Comparison of ENCODE assay signal across 20 mouse cellular contexts in genomic region chr11:120361295-120361694, GRCm38 (mm10). TPM values are rescaled to one million over a fixed set of nuclear protein-coding genes. Genes with fewer than 3 reads are reported as not detected.
DNase-seq lines count a peak whose midpoint lies in the region; ATAC-seq lines count a peak whose summit lies in the region.
"Had no signal": no experiment of that assay in that cellular context is flagged by ENCODE, and none has a peak within 500 bp of the region (broad histone marks: within the 10 kb centered on the region; RNA-seq: fewer than 3 reads in every experiment).

Gene Fscn2, plus strand, starts transcription at chr11:120361534.

- no peak for ATAC-seq in kidney, embryonic 15.5 days (replicated peaks; ENCODE audit: low FRiP score)
- ATAC-seq in midbrain, embryonic 13.5 days, result no peak
- no peak for ATAC-seq in midbrain, embryonic 15.5 days (replicated peaks)
- no peak for ATAC-seq in limb, embryonic 13.5 days (ENCODE audit: low FRiP score, low read depth)
- no peak for ATAC-seq in erythroid progenitor cell, adult 5-6 weeks (replicated peaks; ENCODE audit: low FRiP score, poor library complexity, severe bottlenecking)

- H3K4me2 ChIP-seq in kidney, embryonic 15.5 days, result no peak within 1 kb of the TSS
- no peak within 1 kb of the TSS for H3K4me2 ChIP-seq in midbrain, embryonic 13.5 days (replicated peaks)
- H3K4me2 ChIP-seq in midbrain, embryonic 15.5 days, result no peak within 1 kb of the TSS
- H3K4me2 ChIP-seq in limb, embryonic 13.5 days (replicated peaks), result no peak within 1 kb of the TSS
- H3K4me2 ChIP-seq: heart, embryonic 15.5 days; hindbrain, embryonic 15.5 days; neural tube, embryonic 12.5 days; stomach, embryonic 15.5 days had no signal

- peak within 1 kb of the TSS; percentile 68 for H3K27ac ChIP-seq in kidney, embryonic 15.5 days
- H3K27ac ChIP-seq in midbrain, embryonic 13.5 days, result no peak within 1 kb of the TSS
- no peak within 1 kb of the TSS for H3K27ac ChIP-seq in midbrain, embryonic 15.5 days
- no peak within 1 kb of the TSS for H3K27ac ChIP-seq in limb, embryonic 13.5 days
- H3K27ac ChIP-seq: heart, embryonic 15.5 days; hindbrain, embryonic 15.5 days; neural tube, embryonic 12.5 days; stomach, embryonic 15.5 days had no signal

- 42% methylated on average over 10 of the region's 10 CpGs for WGBS in kidney, embryonic 15.5 days
- 55% methylated on average over 10 of the region's 10 CpGs for WGBS in midbrain, embryonic 13.5 days
- 58% methylated on average over 10 of the region's 10 CpGs for WGBS in midbrain, embryonic 15.5 days
- 68% methylated on average over 10 of the region's 10 CpGs for WGBS in limb, embryonic 13.5 days

- no peaks in the 10 kb centered on the region for H3K9me3 ChIP-seq in kidney, embryonic 15.5 days (replicated peaks)
- H3K9me3 ChIP-seq in midbrain, embryonic 13.5 days, result no peaks in the 10 kb centered on the region
- H3K9me3 ChIP-seq in midbrain, embryonic 15.5 days, result no peaks in the 10 kb centered on the region
- no peaks in the 10 kb centered on the region for H3K9me3 ChIP-seq in limb, embryonic 13.5 days
- H3K9me3 ChIP-seq: heart, embryonic 15.5 days; hindbrain, embryonic 15.5 days; neural tube, embryonic 12.5 days; stomach, embryonic 15.5 days had no signal

- 0 out of 2 replicates have a peak within 1 kb of the TSS, but pooled peaks have one; percentile 7 for H3K9ac ChIP-seq in kidney, embryonic 15.5 days
- 0 out of 2 replicates have a peak within 1 kb of the TSS, but pooled peaks have one; percentile 36 for H3K9ac ChIP-seq in midbrain, embryonic 13.5 days (replicated peaks)
- H3K9ac ChIP-seq in midbrain, embryonic 15.5 days, result no peak within 1 kb of the TSS
- peak within 1 kb of the TSS; percentile 43; the same call in 1 of the 2 replicates for H3K9ac ChIP-seq in limb, embryonic 13.5 days
- H3K9ac ChIP-seq: hindbrain, embryonic 15.5 days; stomach, embryonic 15.5 days had no signal

- H3K36me3 ChIP-seq in kidney, embryonic 15.5 days, result no peaks in the 10 kb centered on the region
- no peaks in the 10 kb centered on the region for H3K36me3 ChIP-seq in midbrain, embryonic 13.5 days
- no peaks in the 10 kb centered on the region for H3K36me3 ChIP-seq in midbrain, embryonic 15.5 days (replicated peaks)
- H3K36me3 ChIP-seq in limb, embryonic 13.5 days, result no peaks in the 10 kb centered on the region
- H3K36me3 ChIP-seq: heart, embryonic 15.5 days; hindbrain, embryonic 15.5 days; neural tube, embryonic 12.5 days; stomach, embryonic 15.5 days had no signal

- H3K4me1 ChIP-seq in kidney, embryonic 15.5 days, result peaks cover 60% of the 10 kb centered on the region
- peaks cover 52% of the 10 kb centered on the region for H3K4me1 ChIP-seq in midbrain, embryonic 13.5 days (replicated peaks)
- H3K4me1 ChIP-seq in midbrain, embryonic 15.5 days, result peaks cover 35% of the 10 kb centered on the region
- peaks cover 58% of the 10 kb centered on the region for H3K4me1 ChIP-seq in limb, embryonic 13.5 days

- DNase-seq in gastrocnemius, postnatal 25 days, result peak; percentile 7
- DNase-seq in gastrocnemius, postnatal 10 days, result no peak
- DNase-seq in kidney, adult 18-20 months, result no peak
- DNase-seq: cerebellum, postnatal 14 days; kidney, adult 11 months; layer of hippocampus, adult 9-11 months; lung, adult 2 months; right cerebral cortex, postnatal 14 days had no signal

- no peaks in the 10 kb centered on the region for H3K27me3 ChIP-seq in kidney, embryonic 15.5 days
- H3K27me3 ChIP-seq in midbrain, embryonic 13.5 days, result no peaks in the 10 kb centered on the region
- no peaks in the 10 kb centered on the region for H3K27me3 ChIP-seq in midbrain, embryonic 15.5 days (replicated peaks)
- H3K27me3 ChIP-seq in limb, embryonic 13.5 days, result no peaks in the 10 kb centered on the region
- H3K27me3 ChIP-seq: heart, embryonic 15.5 days; hindbrain, embryonic 15.5 days; neural tube, embryonic 12.5 days; stomach, embryonic 15.5 days had no signal

- no peak within 1 kb of the TSS for H3K4me3 ChIP-seq in kidney, embryonic 15.5 days (replicated peaks)
- H3K4me3 ChIP-seq in midbrain, embryonic 13.5 days (replicated peaks), result no peak within 1 kb of the TSS
- H3K4me3 ChIP-seq in midbrain, embryonic 15.5 days, result no peak within 1 kb of the TSS
- no peak within 1 kb of the TSS for H3K4me3 ChIP-seq in limb, embryonic 13.5 days
- H3K4me3 ChIP-seq: erythroblast, embryonic 14.5 days; heart, embryonic 15.5 days; hindbrain, embryonic 15.5 days; neural tube, embryonic 12.5 days; stomach, embryonic 15.5 days had no signal

RNA-seq across cellular contexts. Expression of gene Fscn2, which starts in this region (rescaled TPM):
- under 1 TPM; 0.29 to 0.31 TPM for total RNA-seq in gastrocnemius, postnatal 25 days (2021)
- under 1 TPM; 0.50 to 0.61 TPM for total RNA-seq in gastrocnemius, postnatal 10 days (2021)
- 1.1 and 1.2 TPM in 2 replicates for polyA plus RNA-seq in kidney, embryonic 15.5 days (2015; fragmentation: Nextera tagmentation; extraction: Ambion mirVana)
- polyA plus RNA-seq in midbrain, embryonic 13.5 days (2015; fragmentation: Nextera tagmentation; extraction: Ambion mirVana), result 1.9 and 2.2 TPM in 2 replicates
- polyA plus RNA-seq in midbrain, embryonic 15.5 days (2015; fragmentation: Nextera tagmentation; extraction: Ambion mirVana), result 0.84 and 1.4 TPM in 2 replicates
- polyA plus RNA-seq in limb, embryonic 13.5 days (2015; fragmentation: Nextera tagmentation; extraction: Ambion mirVana), result 0.52 and 0.61 TPM in 2 replicates
- total RNA-seq in erythroid progenitor cell, adult 5-6 weeks (2015; ENCODE audit: low replicate concordance), result not detected in 2 replicates
- not detected in 2 replicates for total RNA-seq in erythroid progenitor cell, adult 5-6 weeks (2017; ENCODE audit: low replicate concordance)
- total RNA-seq: liver, adult 2 months had no signal
- polyA plus RNA-seq: erythroblast, embryonic 14.5 days; liver, adult 2 months; spleen, adult 2 months had no signal

Comparison
In these comparisons a context has a peak if more than half of its experiments do, and no peak if none do; other contexts are left out.
1. Peak in DNase-seq in gastrocnemius, postnatal 25 days; RNA of the gene not detected or under 1 TPM.